ENCODE assay signal across 7 mouse cellular contexts in the genomic region with DNA sequence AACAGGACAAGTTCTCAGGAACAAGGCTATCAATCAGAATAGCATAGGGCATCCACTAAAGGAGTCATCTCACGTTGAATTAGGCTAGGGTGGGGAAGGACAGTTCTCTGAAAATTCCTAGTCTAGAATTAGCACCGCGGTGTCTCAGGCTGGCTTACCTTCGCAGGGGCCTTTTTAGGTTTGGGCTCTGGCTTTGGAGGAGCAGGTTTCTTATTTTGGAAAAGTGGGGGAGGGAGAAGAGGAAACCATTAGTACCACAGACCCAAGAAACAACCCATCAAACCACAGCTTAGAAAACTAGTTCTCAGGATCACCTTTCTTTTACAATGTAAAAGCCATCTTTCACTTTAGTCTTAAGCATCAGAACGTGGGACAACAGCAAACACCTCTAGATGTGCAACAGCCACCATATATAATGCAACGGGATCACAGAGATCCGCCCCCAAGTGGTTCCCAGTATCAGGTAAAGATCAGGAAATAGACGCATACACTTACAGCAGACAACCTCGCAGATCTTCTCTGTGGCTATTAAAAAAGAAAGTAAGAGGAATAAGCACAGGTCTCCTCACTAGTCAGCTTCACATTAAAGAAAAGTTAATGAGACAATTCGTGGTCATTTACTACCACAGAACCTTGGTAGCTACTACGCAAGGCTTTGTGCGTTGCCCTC. TPM values are rescaled to one million over a fixed set of nuclear protein-coding genes. Genes with fewer than 3 reads are reported as not detected.
A peak's percentile ranks its signal among the peaks of the same experiment; 100 is the strongest.
DNase-seq lines count a peak whose midpoint lies in the region; ATAC-seq and TF ChIP-seq lines count a peak whose summit lies in the region.

No protein-coding gene starts in this region.

- H3K4me2 ChIP-seq in lung, postnatal 0 days (replicated peaks; ENCODE audit: low read depth, low read length), result peak overlapping the region; percentile 98
- peak overlapping the region; percentile 93 for H3K4me2 ChIP-seq in forebrain, embryonic 11.5 days (ENCODE audit: low read depth, low read length, severe bottlenecking)
- peak overlapping the region; percentile 77 for H3K4me2 ChIP-seq in limb, embryonic 12.5 days
- H3K4me2 ChIP-seq in stomach, embryonic 14.5 days (replicated peaks; ENCODE audit: low read depth, low read length), result peak overlapping the region; percentile 75

- H3K27me3 ChIP-seq in lung, postnatal 0 days (replicated peaks; ENCODE audit: insufficient read depth, low read length), result no peaks in the 10 kb centered on the region
- no peaks in the 10 kb centered on the region for H3K27me3 ChIP-seq in forebrain, embryonic 11.5 days (ENCODE audit: control insufficient read depth, insufficient read depth, low read length)
- H3K27me3 ChIP-seq in limb, embryonic 12.5 days, result no peaks in the 10 kb centered on the region
- no peaks in the 10 kb centered on the region for H3K27me3 ChIP-seq in stomach, embryonic 14.5 days (ENCODE audit: control insufficient read depth, insufficient read depth, low read length)

- TF ChIP-seq EP300 in lung, postnatal 0 days (IDR thresholded peaks at IDR 0.05), result no peak

- H3K4me3 ChIP-seq in lung, postnatal 0 days (ENCODE audit: low read depth, low read length), result peak overlapping the region; percentile 95
- peak overlapping the region; percentile 78 for H3K4me3 ChIP-seq in forebrain, embryonic 11.5 days (ENCODE audit: low read depth, low read length)
- peak overlapping the region; percentile 77 for H3K4me3 ChIP-seq in limb, embryonic 12.5 days (replicated peaks)
- peak overlapping the region; percentile 74 for H3K4me3 ChIP-seq in stomach, embryonic 14.5 days (ENCODE audit: low read depth, low read length)

- no peak for TF ChIP-seq CTCF in lung, postnatal 0 days (IDR thresholded peaks at IDR 0.05)

- H3K4me1 ChIP-seq in lung, postnatal 0 days (ENCODE audit: insufficient read depth, low read depth, low read length), result peaks cover 13% of the 10 kb centered on the region; the same call in 1 of the 2 replicates
- H3K4me1 ChIP-seq in forebrain, embryonic 11.5 days (replicated peaks; ENCODE audit: control insufficient read depth, insufficient read depth, low read length), result peaks cover 33% of the 10 kb centered on the region
- H3K4me1 ChIP-seq in limb, embryonic 12.5 days (replicated peaks), result peaks cover 30% of the 10 kb centered on the region
- peaks cover 11% of the 10 kb centered on the region; the same call in 1 of the 2 replicates for H3K4me1 ChIP-seq in stomach, embryonic 14.5 days (ENCODE audit: control insufficient read depth, insufficient read depth, low read length)

- H3K9me3 ChIP-seq in lung, postnatal 0 days (ENCODE audit: low read length), result no peaks in the 10 kb centered on the region
- H3K9me3 ChIP-seq in forebrain, embryonic 11.5 days (ENCODE audit: control insufficient read depth, low read length), result no peaks in the 10 kb centered on the region
- H3K9me3 ChIP-seq in limb, embryonic 12.5 days, result no peaks in the 10 kb centered on the region
- H3K9me3 ChIP-seq in stomach, embryonic 14.5 days (ENCODE audit: control insufficient read depth, low read depth, low read length), result no peaks in the 10 kb centered on the region

- WGBS in lung, postnatal 0 days, result 30% methylated on average over 12 of the region's 12 CpGs
- 55% methylated on average over 12 of the region's 12 CpGs for WGBS in forebrain, embryonic 11.5 days
- WGBS in limb, embryonic 12.5 days, result 49% methylated on average over 12 of the region's 12 CpGs
- WGBS in stomach, embryonic 14.5 days, result 34% methylated on average over 12 of the region's 12 CpGs

- H3K27ac ChIP-seq in lung, postnatal 0 days (ENCODE audit: low read length), result no peak overlapping the region
- no peak overlapping the region; the same call in 1 of the 2 replicates for H3K27ac ChIP-seq in forebrain, embryonic 11.5 days (ENCODE audit: low read depth, low read length)
- peak overlapping the region; percentile 100; the same call in 1 of the 2 replicates for H3K27ac ChIP-seq in limb, embryonic 12.5 days
- H3K27ac ChIP-seq in stomach, embryonic 14.5 days (ENCODE audit: low read length), result no peak overlapping the region; the same call in 1 of the 2 replicates

- peak; percentile 13 for DNase-seq in lung, postnatal 0 days (ENCODE audit: low spot score)
- DNase-seq in lung, postnatal 10 days, result no peak
- no peak for DNase-seq in forebrain, embryonic 11.5 days (ENCODE audit: low spot score)
- DNase-seq in frontal cortex, postnatal 14 days (ENCODE audit: low spot score in 2 of 2), result no peak
- DNase-seq in spleen, postnatal 4 days (ENCODE audit: low spot score in 2 of 2), result no peak

- no peak for ATAC-seq in lung, postnatal 0 days
- ATAC-seq in forebrain, embryonic 11.5 days (replicated peaks; ENCODE audit: low FRiP score), result no peak
- ATAC-seq in limb, embryonic 12.5 days (ENCODE audit: insufficient number of reproducible peaks, insufficient read depth, low FRiP score, low TSS enrichment, low read depth), result no peak
- ATAC-seq in stomach, embryonic 14.5 days (ENCODE audit: insufficient number of reproducible peaks, insufficient read depth, low FRiP score, low read depth), result no peak

- no peaks in the 10 kb centered on the region; the same call in 1 of the 2 replicates for H3K36me3 ChIP-seq in lung, postnatal 0 days (ENCODE audit: insufficient read depth, low read length)
- H3K36me3 ChIP-seq in forebrain, embryonic 11.5 days (ENCODE audit: control insufficient read depth, insufficient read depth, low read length), result peaks cover 13% of the 10 kb centered on the region
- H3K36me3 ChIP-seq in limb, embryonic 12.5 days, result peaks cover 53% of the 10 kb centered on the region
- H3K36me3 ChIP-seq in stomach, embryonic 14.5 days (ENCODE audit: control insufficient read depth, insufficient read depth, low read length), result peaks cover 30% of the 10 kb centered on the region

- H3K9ac ChIP-seq in lung, postnatal 0 days (replicated peaks; ENCODE audit: low read depth), result no peak overlapping the region
- H3K9ac ChIP-seq in forebrain, embryonic 11.5 days (ENCODE audit: low read length), result peak overlapping the region; percentile 98
- H3K9ac ChIP-seq in limb, embryonic 12.5 days (replicated peaks), result peak overlapping the region; percentile 99
- H3K9ac ChIP-seq in stomach, embryonic 14.5 days (replicated peaks; ENCODE audit: low read depth, low read length), result peak overlapping the region; percentile 55

RNA-seq across cellular contexts. Expression of gene Hmgn2, which starts 2.0 kb away (rescaled TPM):
- 456 and 496 TPM in 2 replicates for polyA plus RNA-seq in lung, postnatal 0 days (2015; fragmentation: Nextera tagmentation; extraction: Ambion mirVana)
- 4,212 and 4,469 TPM in 2 replicates for polyA plus RNA-seq in forebrain, embryonic 11.5 days (2014; fragmentation: Nextera tagmentation; extraction: Ambion mirVana)
- polyA plus RNA-seq in limb, embryonic 12.5 days (2016; fragmentation: Nextera tagmentation; extraction: Ambion mirVana), result 3,165 and 3,185 TPM in 2 replicates
- 2,604 and 2,626 TPM in 2 replicates for polyA plus RNA-seq in stomach, embryonic 14.5 days (2014; fragmentation: Nextera tagmentation; extraction: Ambion mirVana)

RNA-seq across cellular contexts. Expression of gene Dhdds, which starts 34.3 kb away (rescaled TPM):
- polyA plus RNA-seq in lung, postnatal 0 days (2015; fragmentation: Nextera tagmentation; extraction: Ambion mirVana), result 23.8 and 25.1 TPM in 2 replicates
- 41.9 and 46.5 TPM in 2 replicates for polyA plus RNA-seq in forebrain, embryonic 11.5 days (2014; fragmentation: Nextera tagmentation; extraction: Ambion mirVana)
- 40.4 and 49.7 TPM in 2 replicates for polyA plus RNA-seq in limb, embryonic 12.5 days (2016; fragmentation: Nextera tagmentation; extraction: Ambion mirVana)
- polyA plus RNA-seq in stomach, embryonic 14.5 days (2014; fragmentation: Nextera tagmentation; extraction: Ambion mirVana), result 42.6 and 50.4 TPM in 2 replicates

RNA-seq across cellular contexts. Expression of gene Lin28a, which starts 52.2 kb away (rescaled TPM):
- 0.19 TPM in 1 of 2 replicates, not detected in the other for polyA plus RNA-seq in lung, postnatal 0 days (2015; fragmentation: Nextera tagmentation; extraction: Ambion mirVana)
- polyA plus RNA-seq in forebrain, embryonic 11.5 days (2014; fragmentation: Nextera tagmentation; extraction: Ambion mirVana), result 1.6 and 2.3 TPM in 2 replicates
- polyA plus RNA-seq in limb, embryonic 12.5 days (2016; fragmentation: Nextera tagmentation; extraction: Ambion mirVana), result 0.42 and 0.51 TPM in 2 replicates
- polyA plus RNA-seq in stomach, embryonic 14.5 days (2014; fragmentation: Nextera tagmentation; extraction: Ambion mirVana), result 0.07 TPM in 2 replicates
